Mouse (Mus musculus) A20 (cell line): ENCODE data around the gene Pla2g4b.

ENCODE experiments used
- DNase-seq: peaks from one replicate; pipeline ENCODE4 v3.0.0-alpha.2; 2011; ENCODE audit warnings: low read depth, low spot score

The Pla2g4b gene

GRCm38 (mm10) chr2:120015882-120016281 lies 17.3 kb upstream of the Pla2g4b start:
- DNase-seq: no peak

- no peak for DNase-seq
These were observed 15.6 kb upstream of the Pla2g4b start for GRCm38 (mm10) chr2:120017599-120017998.

- no peak for DNase-seq
These were observed 8.9 kb upstream of the Pla2g4b start for GRCm38 (mm10) chr2:120024337-120024736.

GRCm38 (mm10) chr2:120026984-120027949 lies 6.0 kb upstream of the Pla2g4b start, which contains the start of the genes Jmjd7 and Gm28042:
Gene Jmjd7 (plus strand): TSS chr2:120027483.
Gene Gm28042 (plus strand): TSS chr2:120027493.
- DNase-seq: peak; percentile 95

GRCm38 (mm10) chr2:120027950-120028331 lies 5.3 kb upstream of the Pla2g4b start:
- DNase-seq: peak; percentile 63

- no peak for DNase-seq
These were observed 2.8 kb upstream of the Pla2g4b start for GRCm38 (mm10) chr2:120030380-120030779.

GRCm38 (mm10) chr2:120033726-120034125 lies 509 bp downstream of the Pla2g4b start:
- DNase-seq: no peak

GRCm38 (mm10) chr2:120037744-120038143 lies 4.5 kb downstream of the Pla2g4b start:
- DNase-seq: no peak

GRCm38 (mm10) chr2:120040991-120041390 lies 7.8 kb downstream of the Pla2g4b start:
- DNase-seq: no peak

GRCm38 (mm10) chr2:120044101-120044603 lies 10.9 kb downstream of the Pla2g4b start:
- no peak for DNase-seq

GRCm38 (mm10) chr2:120044676-120045075 lies 11.5 kb downstream of the Pla2g4b start:
- no peak for DNase-seq

GRCm38 (mm10) chr2:120046486-120047310 lies 13.5 kb downstream of the Pla2g4b start:
- DNase-seq: no peak

- DNase-seq: no peak
These were observed 15.0 kb downstream of the Pla2g4b start for GRCm38 (mm10) chr2:120048173-120048572.

- DNase-seq: peak; percentile 46
These were observed 16.5 kb downstream of the Pla2g4b start for GRCm38 (mm10) chr2:120049632-120050274.

- no peak for DNase-seq
These were observed 18.2 kb downstream of the Pla2g4b start for GRCm38 (mm10) chr2:120051405-120051804.

GRCm38 (mm10) chr2:120054771-120055552 lies 21.7 kb downstream of the Pla2g4b start:
- no peak for DNase-seq

- DNase-seq: no peak
These were observed 22.7 kb downstream of the Pla2g4b start for GRCm38 (mm10) chr2:120055923-120056322.

GRCm38 (mm10) chr2:120058818-120059217 lies 25.6 kb downstream of the Pla2g4b start:
- no peak for DNase-seq

GRCm38 (mm10) chr2:120059466-120059865 lies 26.2 kb downstream of the Pla2g4b start:
- no peak for DNase-seq

GRCm38 (mm10) chr2:120060190-120060589 lies 27.0 kb downstream of the Pla2g4b start:
- no peak for DNase-seq

GRCm38 (mm10) chr2:120060651-120061050 lies 27.4 kb downstream of the Pla2g4b start:
- no peak for DNase-seq
